Mouse (Mus musculus): ENCODE measurements around the gene Wnt9b. TPM values are rescaled to one million over a fixed set of nuclear protein-coding genes. Genes with fewer than 3 reads are reported as not detected.

The Wnt9b gene
- not detected for polyA plus RNA-seq (2014; fragmentation: Illumina TruSeq; extraction: RNeasy Lipid Tissue Mini Kit (QIAGEN cat#74804))

DNA sequence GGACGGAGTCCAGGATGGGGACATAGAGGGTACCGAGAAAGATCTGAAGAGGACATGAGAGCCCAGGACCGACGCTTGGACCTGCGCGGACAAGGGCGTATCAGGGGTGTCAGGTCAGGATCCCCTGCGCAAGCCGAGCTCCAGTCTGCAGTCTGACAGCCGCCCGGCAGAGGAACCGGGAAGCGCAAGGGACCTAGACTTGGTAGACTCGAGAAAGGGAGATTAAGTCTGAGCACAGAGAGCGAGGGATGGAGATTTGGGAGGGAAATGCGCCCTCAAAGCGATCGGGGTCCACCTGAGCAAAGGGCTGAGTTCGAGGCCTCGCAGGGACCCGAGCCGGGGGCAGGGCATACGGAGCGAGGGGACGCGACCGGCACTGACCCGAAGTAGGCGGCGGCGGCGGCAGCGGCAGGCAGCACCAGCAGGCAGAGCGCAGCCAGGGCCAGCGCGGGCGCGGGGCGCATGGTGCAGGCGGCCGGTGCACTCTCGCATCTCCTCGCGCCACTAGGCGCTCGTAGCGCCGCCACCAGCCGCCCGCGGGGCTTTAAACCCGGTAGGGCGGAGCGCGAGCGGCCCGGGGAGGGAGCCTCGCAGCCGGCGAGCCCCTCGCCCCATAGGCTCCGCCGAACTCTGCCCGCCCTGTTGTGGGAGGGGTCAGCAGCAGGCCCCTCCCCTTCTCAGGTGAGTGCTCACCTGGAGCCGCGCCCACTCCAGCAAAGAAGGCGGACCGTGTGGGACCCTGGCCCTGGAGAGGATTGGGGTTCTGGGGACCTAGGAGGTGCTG lies at the start of gene Wnt9b:
Gene Wnt9b (minus strand): TSS at position 516 of the 784 bp plus-strand sequence.

DNA sequence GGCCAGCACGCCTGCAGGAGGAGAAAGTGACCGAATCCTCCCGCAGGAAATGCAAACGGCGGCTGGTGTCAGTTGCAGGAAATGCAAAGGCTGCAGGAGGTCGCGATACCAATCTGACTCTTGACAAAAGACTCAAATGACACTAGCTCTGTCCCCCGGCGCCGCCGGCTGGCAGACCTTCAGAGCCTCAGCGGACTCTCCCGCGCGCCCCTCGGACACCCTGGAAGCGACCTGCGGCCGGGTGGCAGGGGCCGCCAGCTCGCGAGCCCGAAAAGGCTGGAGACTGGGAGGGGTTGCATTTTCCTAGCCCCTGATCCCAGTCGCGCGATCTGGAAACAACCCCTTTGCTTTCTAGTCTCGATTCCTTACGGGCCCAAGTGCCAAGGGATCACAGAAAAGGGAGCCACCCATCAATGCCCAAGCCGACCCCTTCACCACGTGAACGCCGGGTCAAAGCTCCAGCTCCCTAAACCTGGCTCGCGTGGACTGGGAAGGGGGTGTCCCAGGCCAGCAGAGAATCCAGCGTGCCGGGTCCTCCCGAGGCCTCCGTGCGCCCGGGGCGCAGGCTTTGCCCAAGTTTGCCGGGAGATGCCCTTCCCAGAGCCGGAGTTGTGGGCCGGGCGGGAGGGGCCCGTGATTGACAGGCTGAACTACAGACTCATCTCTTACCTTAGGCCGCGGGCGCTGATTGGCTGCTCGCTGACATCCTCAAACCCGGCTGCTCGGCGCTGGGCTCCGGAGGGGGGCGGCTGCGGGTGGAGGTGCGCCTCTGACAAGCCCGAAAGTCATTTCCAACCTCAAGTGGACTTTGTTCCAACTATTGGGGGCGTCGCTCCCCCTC lies 24.0 kb upstream of the Wnt9b start, which contains the start of gene Wnt3:
Gene Wnt3 (plus strand): TSS at position 764 of the 841 bp plus-strand sequence.

DNA sequence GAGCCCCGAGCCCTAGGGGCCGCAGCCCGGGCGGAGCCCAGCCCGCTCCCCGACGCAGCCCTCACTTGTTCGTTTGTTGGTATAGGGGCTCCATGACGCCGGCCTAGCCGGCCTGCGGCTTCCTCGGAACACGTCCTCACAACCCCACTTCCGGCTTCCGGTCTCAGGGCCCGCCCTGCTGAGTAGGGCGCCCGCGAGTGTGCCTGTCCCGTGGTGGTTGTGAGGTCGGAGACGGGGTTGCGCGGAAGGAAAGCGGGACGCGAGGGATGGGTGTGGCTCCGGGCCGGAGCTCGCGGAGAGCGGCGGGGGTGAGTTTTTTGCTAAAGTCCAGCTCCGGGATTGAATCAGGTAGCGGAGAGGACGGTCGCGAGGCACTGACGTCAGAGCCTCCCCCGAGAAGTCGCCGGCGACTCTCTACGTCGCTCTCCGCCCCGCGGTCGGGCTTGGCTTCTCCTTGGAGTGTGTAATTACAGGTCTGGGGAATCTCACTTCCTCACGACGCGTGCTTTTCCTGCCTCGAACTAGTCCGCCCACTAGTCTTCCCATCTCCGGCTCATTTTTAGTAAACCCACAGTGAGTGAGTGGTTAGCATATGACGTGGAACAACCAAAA lies 52.0 kb downstream of the Wnt9b start, which contains the start of gene Gosr2:
Gene Gosr2 (minus strand): TSS at position 334 of the 612 bp plus-strand sequence.

Other genes starting within 250 kb of the Wnt9b start
- gene Lrrc37a, start 245.2 kb downstream of the Wnt9b start, polyA plus RNA-seq (2014; fragmentation: Illumina TruSeq; extraction: RNeasy Lipid Tissue Mini Kit (QIAGEN cat#74804)), result not detected
- not detected for gene Gm884, start 128.7 kb downstream of the Wnt9b start, polyA plus RNA-seq (2014; fragmentation: Illumina TruSeq; extraction: RNeasy Lipid Tissue Mini Kit (QIAGEN cat#74804))
- gene Lyzl6, start 110.9 kb downstream of the Wnt9b start, polyA plus RNA-seq (2014; fragmentation: Illumina TruSeq; extraction: RNeasy Lipid Tissue Mini Kit (QIAGEN cat#74804)), result not detected
- not detected for gene Rprml, start 100.3 kb downstream of the Wnt9b start, polyA plus RNA-seq (2014; fragmentation: Illumina TruSeq; extraction: RNeasy Lipid Tissue Mini Kit (QIAGEN cat#74804))
- 77.5 TPM for gene Gosr2, start 51.9 kb downstream of the Wnt9b start, polyA plus RNA-seq (2014; fragmentation: Illumina TruSeq; extraction: RNeasy Lipid Tissue Mini Kit (QIAGEN cat#74804))
- not detected for gene Wnt3, start 24.3 kb upstream of the Wnt9b start, polyA plus RNA-seq (2014; fragmentation: Illumina TruSeq; extraction: RNeasy Lipid Tissue Mini Kit (QIAGEN cat#74804))
- 28.0 TPM for gene Nsf, start 204.2 kb upstream of the Wnt9b start, polyA plus RNA-seq (2014; fragmentation: Illumina TruSeq; extraction: RNeasy Lipid Tissue Mini Kit (QIAGEN cat#74804))
- 43.0 TPM for gene Arf2, start 216.9 kb upstream of the Wnt9b start, polyA plus RNA-seq (2014; fragmentation: Illumina TruSeq; extraction: RNeasy Lipid Tissue Mini Kit (QIAGEN cat#74804))